Mouse (Mus musculus): Measurements from ENCODE around the gene Tnni2. TPM values are rescaled to one million over a fixed set of nuclear protein-coding genes. Genes with fewer than 3 reads are reported as not detected.
"Not testable (repeated sequence)": the region's sequence is repeated elsewhere in the genome, so short reads cannot be mapped to it uniquely, and the experiment has no call there.

The Tnni2 gene
- 3.3 and 4.6 TPM in 2 replicates for polyA plus RNA-seq (2016; fragmentation: Nextera tagmentation; extraction: Ambion mirVana)

GRCm38 (mm10) chr7:142441585-142441984 lies at the start of gene Tnni2:
Gene Tnni2 (plus strand): TSS chr7:142441808.
- Histone ChIP-seq H3K4me3 (no peak within 1 kb of the TSS), H3K9me3 (no peaks in the 10 kb centered on the region), H3K4me1 (0 out of 2 replicates have a peak, but pooled peaks cover 3% of the 10 kb centered on the region), H3K36me3 (no peaks in the 10 kb centered on the region), H3K4me2 (replicated peaks) (no peak within 1 kb of the TSS), H3K9ac (peak within 1 kb of the TSS; percentile 18; the same call in 1 of the 2 replicates), H3K27ac (no peak within 1 kb of the TSS), H3K27me3 (replicated peaks) (no peaks in the 10 kb centered on the region)
- ATAC-seq (ENCODE audit: low FRiP score, low read depth): no peak
- 78% methylated on average over 9 of the region's 9 CpGs for WGBS

- H3K4me3 ChIP-seq: no peak overlapping the region
- no peaks in the 10 kb centered on the region for H3K27me3 ChIP-seq (replicated peaks)
- no peak for ATAC-seq (ENCODE audit: low FRiP score, low read depth)
- no peak overlapping the region for H3K27ac ChIP-seq
- no peaks in the 10 kb centered on the region for H3K9me3 ChIP-seq
- no peaks in the 10 kb centered on the region for H3K4me1 ChIP-seq
- no peak overlapping the region for H3K4me2 ChIP-seq (replicated peaks)
- H3K36me3 ChIP-seq: no peaks in the 10 kb centered on the region
- WGBS: 36% methylated on average over 4 of the region's 4 CpGs
- H3K9ac ChIP-seq: no peak overlapping the region
These were observed 48.4 kb upstream of the Tnni2 start for GRCm38 (mm10) chr7:142393191-142393590.

- Histone ChIP-seq H3K4me2 (replicated peaks) (no peak overlapping the region), H3K27ac (no peak overlapping the region), H3K9ac (no peak overlapping the region), H3K4me1 (no peaks in the 10 kb centered on the region), H3K9me3 (no peaks in the 10 kb centered on the region), H3K36me3 (no peaks in the 10 kb centered on the region), H3K4me3 (no peak overlapping the region), H3K27me3 (replicated peaks) (no peaks in the 10 kb centered on the region)
- no peak for ATAC-seq (ENCODE audit: low FRiP score, low read depth)
- WGBS: 69% methylated on average over 6 of the region's 6 CpGs
These were observed 47.1 kb upstream of the Tnni2 start for GRCm38 (mm10) chr7:142394261-142395190.

- H3K27ac ChIP-seq: no peak overlapping the region
- H3K9me3 ChIP-seq: no peaks in the 10 kb centered on the region
- no peak for ATAC-seq (ENCODE audit: low FRiP score, low read depth)
- WGBS: 88% methylated on average over 4 of the region's 4 CpGs
- H3K27me3 ChIP-seq (replicated peaks): no peaks in the 10 kb centered on the region
- no peaks in the 10 kb centered on the region for H3K4me1 ChIP-seq
- H3K4me2 ChIP-seq (replicated peaks): no peak overlapping the region
- H3K36me3 ChIP-seq: no peaks in the 10 kb centered on the region
- no peak overlapping the region for H3K4me3 ChIP-seq
- H3K9ac ChIP-seq: no peak overlapping the region
These were observed 46.1 kb upstream of the Tnni2 start for GRCm38 (mm10) chr7:142395472-142395871.

GRCm38 (mm10) chr7:142396611-142397010 lies 45.0 kb upstream of the Tnni2 start:
- H3K4me2 ChIP-seq (replicated peaks): no peak overlapping the region
- H3K4me3 ChIP-seq: no peak overlapping the region
- H3K9ac ChIP-seq: no peak overlapping the region
- no peak for ATAC-seq (ENCODE audit: low FRiP score, low read depth)
- no peaks in the 10 kb centered on the region for H3K36me3 ChIP-seq
- H3K27ac ChIP-seq: no peak overlapping the region
- no peaks in the 10 kb centered on the region for H3K27me3 ChIP-seq (replicated peaks)
- H3K9me3 ChIP-seq: no peaks in the 10 kb centered on the region
- 94% methylated on average over 1 of the region's 1 CpGs for WGBS
- H3K4me1 ChIP-seq: no peaks in the 10 kb centered on the region

- Histone ChIP-seq H3K4me2 (replicated peaks) (no peak overlapping the region), H3K36me3 (no peaks in the 10 kb centered on the region), H3K27me3 (replicated peaks) (no peaks in the 10 kb centered on the region), H3K9ac (no peak overlapping the region), H3K9me3 (no peaks in the 10 kb centered on the region), H3K27ac (no peak overlapping the region), H3K4me1 (no peaks in the 10 kb centered on the region), H3K4me3 (no peak overlapping the region)
- no peak for ATAC-seq (ENCODE audit: low FRiP score, low read depth)
- WGBS: 76% methylated on average over 2 of the region's 2 CpGs
These were observed 43.6 kb upstream of the Tnni2 start for GRCm38 (mm10) chr7:142398052-142398451.

GRCm38 (mm10) chr7:142399250-142399649 lies 42.4 kb upstream of the Tnni2 start:
- WGBS: 88% methylated on average over 1 of the region's 1 CpGs
- H3K4me3 ChIP-seq: no peak overlapping the region
- H3K4me1 ChIP-seq: no peaks in the 10 kb centered on the region
- no peak overlapping the region for H3K27ac ChIP-seq
- H3K36me3 ChIP-seq: no peaks in the 10 kb centered on the region
- H3K9me3 ChIP-seq: no peaks in the 10 kb centered on the region
- ATAC-seq (ENCODE audit: low FRiP score, low read depth): no peak
- no peaks in the 10 kb centered on the region for H3K27me3 ChIP-seq (replicated peaks)
- no peak overlapping the region for H3K9ac ChIP-seq
- no peak overlapping the region for H3K4me2 ChIP-seq (replicated peaks)

GRCm38 (mm10) chr7:142400112-142400749 lies 41.4 kb upstream of the Tnni2 start:
- Histone ChIP-seq H3K27me3 (replicated peaks) (no peaks in the 10 kb centered on the region), H3K27ac (no peak overlapping the region), H3K9me3 (no peaks in the 10 kb centered on the region), H3K4me1 (no peaks in the 10 kb centered on the region), H3K4me2 (replicated peaks) (no peak overlapping the region), H3K36me3 (no peaks in the 10 kb centered on the region), H3K4me3 (no peak overlapping the region), H3K9ac (no peak overlapping the region)
- WGBS: 79% methylated on average over 7 of the region's 7 CpGs
- no peak for ATAC-seq (ENCODE audit: low FRiP score, low read depth)

GRCm38 (mm10) chr7:142400750-142401142 lies 40.9 kb upstream of the Tnni2 start:
- Histone ChIP-seq H3K27ac (no peak overlapping the region), H3K4me2 (replicated peaks) (no peak overlapping the region), H3K4me1 (no peaks in the 10 kb centered on the region), H3K27me3 (replicated peaks) (no peaks in the 10 kb centered on the region), H3K36me3 (no peaks in the 10 kb centered on the region), H3K9me3 (no peaks in the 10 kb centered on the region), H3K9ac (no peak overlapping the region), H3K4me3 (no peak overlapping the region)
- ATAC-seq (ENCODE audit: low FRiP score, low read depth): no peak
- 66% methylated on average over 7 of the region's 7 CpGs for WGBS

GRCm38 (mm10) chr7:142403591-142403990 lies 38.0 kb upstream of the Tnni2 start:
- no peaks in the 10 kb centered on the region for H3K9me3 ChIP-seq
- H3K4me1 ChIP-seq: no peaks in the 10 kb centered on the region
- no peak overlapping the region for H3K4me3 ChIP-seq
- H3K27me3 ChIP-seq (replicated peaks): no peaks in the 10 kb centered on the region
- no peak overlapping the region for H3K4me2 ChIP-seq (replicated peaks)
- H3K36me3 ChIP-seq: no peaks in the 10 kb centered on the region
- no peak overlapping the region for H3K27ac ChIP-seq
- H3K9ac ChIP-seq: no peak overlapping the region
- 82% methylated on average over 4 of the region's 4 CpGs for WGBS
- no peak for ATAC-seq (ENCODE audit: low FRiP score, low read depth)

- 85% methylated on average over 5 of the region's 5 CpGs for WGBS
- not testable (repeated sequence) for H3K27me3 ChIP-seq (replicated peaks); H3K27ac ChIP-seq; H3K36me3 ChIP-seq; H3K9me3 ChIP-seq; H3K4me1 ChIP-seq; H3K4me2 ChIP-seq (replicated peaks); H3K9ac ChIP-seq; ATAC-seq (ENCODE audit: low FRiP score, low read depth); H3K4me3 ChIP-seq
These were observed 36.5 kb upstream of the Tnni2 start for GRCm38 (mm10) chr7:142405134-142405533.

GRCm38 (mm10) chr7:142407935-142408334 lies 33.7 kb upstream of the Tnni2 start:
- H3K36me3 ChIP-seq: no peaks in the 10 kb centered on the region
- H3K4me1 ChIP-seq: no peaks in the 10 kb centered on the region
- no peaks in the 10 kb centered on the region for H3K27me3 ChIP-seq (replicated peaks)
- H3K4me2 ChIP-seq (replicated peaks): no peak overlapping the region
- H3K9me3 ChIP-seq: no peaks in the 10 kb centered on the region
- no peak overlapping the region for H3K9ac ChIP-seq
- H3K4me3 ChIP-seq: no peak overlapping the region
- H3K27ac ChIP-seq: no peak overlapping the region
- WGBS: 78% methylated on average over 4 of the region's 4 CpGs
- ATAC-seq (ENCODE audit: low FRiP score, low read depth): no peak

Measured in neural tube, embryonic 12.5 days (tissue).